Mouse (Mus musculus): ENCODE results near the gene Ap4s1. TPM values are rescaled to one million over a fixed set of nuclear protein-coding genes. Genes with fewer than 3 reads are reported as not detected.

Ap4s1 gene
- polyA plus RNA-seq, 2 experiments from 2014 or later, result 15.8 to 16.7 TPM

GRCm38 (mm10) chr12:51704572-51704971 lies 13.7 kb downstream of the Ap4s1 start:
- ATAC-seq, result no peak

DNA sequence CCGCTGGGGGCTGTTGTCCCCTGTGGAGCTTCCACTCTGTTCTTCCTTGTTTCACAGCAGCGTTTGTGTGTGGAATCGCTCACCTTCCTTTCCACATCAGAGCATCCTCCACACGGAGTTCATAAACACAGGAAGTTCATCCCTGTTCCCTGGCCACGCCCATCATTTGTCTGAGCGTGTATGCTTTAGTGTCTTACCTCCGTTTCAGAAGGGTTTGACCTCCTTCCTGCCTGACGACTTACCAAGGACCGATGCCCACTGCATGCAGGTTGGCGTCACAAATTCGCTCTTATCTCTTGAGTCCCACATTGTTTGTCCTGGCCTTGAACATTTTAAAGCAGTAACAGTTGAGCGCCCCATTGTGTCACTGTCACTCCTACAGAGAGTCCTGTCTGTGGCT lies 14.9 kb downstream of the Ap4s1 start:
- ATAC-seq, result no peak

GRCm38 (mm10) chr12:51706673-51707235 lies 15.9 kb downstream of the Ap4s1 start:
- no peak for ATAC-seq

GRCm38 (mm10) chr12:51708941-51709686 lies 18.3 kb downstream of the Ap4s1 start:
- no peak for ATAC-seq

GRCm38 (mm10) chr12:51709741-51710140 lies 18.9 kb downstream of the Ap4s1 start:
- ATAC-seq, result no peak

- ATAC-seq, result no peak
Measured at GRCm38 (mm10) chr12:51710154-51710553, 19.3 kb downstream of the Ap4s1 start.

- ATAC-seq, result no peak
Measured at GRCm38 (mm10) chr12:51712685-51713084, 21.9 kb downstream of the Ap4s1 start.

GRCm38 (mm10) chr12:51718617-51719016 lies 27.8 kb downstream of the Ap4s1 start:
- no peak for ATAC-seq

DNA sequence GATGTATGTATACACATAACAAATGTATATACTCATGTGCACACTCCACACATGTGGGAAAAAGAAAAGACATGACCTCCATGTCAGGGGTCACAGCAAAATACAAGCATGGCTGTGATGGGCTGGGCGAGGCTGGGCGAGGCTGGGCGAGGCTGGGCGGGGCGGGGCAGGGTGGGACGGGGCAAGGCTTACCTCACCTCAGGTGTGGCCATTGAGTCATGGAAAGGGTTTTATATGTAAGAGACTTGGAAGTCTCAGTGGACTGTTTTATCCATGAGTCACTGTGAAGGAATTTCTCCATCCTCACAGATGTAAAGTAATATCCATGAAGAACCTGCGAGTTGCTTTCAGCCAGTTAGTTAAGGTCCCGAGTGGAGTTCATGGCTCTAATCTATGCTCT lies 31.0 kb downstream of the Ap4s1 start:
- ATAC-seq, result no peak

- no peak for ATAC-seq
Measured at GRCm38 (mm10) chr12:51729058-51729457, 38.2 kb downstream of the Ap4s1 start.

GRCm38 (mm10) chr12:51729827-51730226 lies 39.0 kb downstream of the Ap4s1 start:
- ATAC-seq, result no peak

- ATAC-seq, result no peak
Measured at GRCm38 (mm10) chr12:51734605-51735211, 43.9 kb downstream of the Ap4s1 start.

DNA sequence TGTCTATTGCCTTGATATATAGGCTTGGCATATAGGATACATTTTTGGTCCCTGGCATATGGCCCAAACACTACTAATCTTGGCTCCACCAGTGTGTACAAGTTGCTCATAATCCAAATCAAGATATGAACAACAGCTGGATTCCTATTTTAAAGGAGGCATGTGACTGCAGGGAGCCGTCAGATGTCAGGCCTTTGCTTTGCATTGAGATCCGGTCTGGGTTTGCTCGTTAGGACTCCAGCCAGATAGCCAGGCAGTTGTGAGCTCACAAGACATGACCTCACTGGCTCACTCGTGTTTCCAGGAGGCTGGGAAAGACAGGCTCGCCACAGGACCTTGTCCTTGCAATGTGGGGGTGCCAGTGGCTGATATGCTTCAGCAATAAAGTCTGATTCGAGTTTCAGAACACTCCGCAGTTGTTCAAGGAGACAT lies 45.0 kb downstream of the Ap4s1 start:
- ATAC-seq, result no peak

GRCm38 (mm10) chr12:51736381-51736780 lies 45.5 kb downstream of the Ap4s1 start:
- no peak for ATAC-seq

GRCm38 (mm10) chr12:51736807-51737206 lies 46.0 kb downstream of the Ap4s1 start:
- ATAC-seq, result no peak

DNA sequence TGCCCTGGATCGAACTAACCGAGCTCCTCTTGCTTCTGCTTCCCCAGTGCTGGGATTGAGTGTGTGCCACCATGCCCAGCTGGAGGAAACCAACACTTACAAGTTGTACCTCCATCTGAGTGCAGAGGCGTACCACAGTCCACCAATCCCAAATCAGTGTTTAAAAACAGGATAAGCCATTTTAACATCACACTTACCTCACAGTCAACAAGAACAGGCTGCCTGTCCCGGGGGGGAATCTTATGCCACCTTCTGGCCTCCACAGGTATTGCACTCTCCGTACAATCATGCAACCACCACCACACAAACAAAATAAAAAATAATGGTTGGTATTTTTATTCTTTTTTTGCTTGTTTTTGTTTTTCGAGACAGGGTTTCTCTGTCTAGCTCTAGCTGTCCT lies 50.9 kb downstream of the Ap4s1 start:
- peak; percentile 46 for ATAC-seq

DNA sequence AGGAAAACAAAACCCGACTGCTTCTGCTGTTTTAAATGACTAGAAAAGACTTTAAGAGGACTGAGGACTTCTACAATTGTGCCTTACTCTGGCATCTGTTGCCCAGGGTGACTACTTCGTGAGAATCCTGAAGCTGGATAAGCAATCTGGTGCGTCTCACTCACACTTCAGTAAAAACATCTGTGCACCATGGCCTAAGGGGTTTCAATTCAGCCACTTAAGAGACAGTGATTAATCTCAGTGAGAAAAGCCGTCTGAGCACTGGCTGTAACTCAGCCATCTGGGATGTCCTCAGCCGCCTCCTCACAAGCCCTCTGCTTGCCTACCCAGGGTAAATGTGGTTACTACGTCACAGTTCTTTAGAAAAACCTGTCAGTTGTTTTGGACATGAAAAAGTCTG lies 54.1 kb downstream of the Ap4s1 start:
- ATAC-seq, result no peak

DNA sequence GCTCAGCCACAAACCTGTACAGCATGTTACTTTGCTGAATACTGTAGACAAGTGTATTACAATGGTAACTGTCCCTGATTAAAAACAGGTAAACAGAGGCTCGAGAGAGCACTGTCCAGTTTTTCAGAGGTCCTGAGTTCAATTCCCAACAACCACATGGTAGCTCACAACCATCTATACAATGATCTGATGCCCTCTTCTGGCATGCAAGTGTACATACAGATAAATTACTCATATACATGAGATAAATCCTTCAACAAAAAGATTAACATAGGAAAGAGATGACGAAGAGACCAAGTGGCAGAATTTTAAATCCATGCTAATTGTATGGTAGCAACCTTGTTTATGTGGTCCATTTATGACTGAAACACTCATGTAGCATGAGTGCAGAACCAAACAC lies 56.5 kb downstream of the Ap4s1 start:
- no peak for ATAC-seq

DNA sequence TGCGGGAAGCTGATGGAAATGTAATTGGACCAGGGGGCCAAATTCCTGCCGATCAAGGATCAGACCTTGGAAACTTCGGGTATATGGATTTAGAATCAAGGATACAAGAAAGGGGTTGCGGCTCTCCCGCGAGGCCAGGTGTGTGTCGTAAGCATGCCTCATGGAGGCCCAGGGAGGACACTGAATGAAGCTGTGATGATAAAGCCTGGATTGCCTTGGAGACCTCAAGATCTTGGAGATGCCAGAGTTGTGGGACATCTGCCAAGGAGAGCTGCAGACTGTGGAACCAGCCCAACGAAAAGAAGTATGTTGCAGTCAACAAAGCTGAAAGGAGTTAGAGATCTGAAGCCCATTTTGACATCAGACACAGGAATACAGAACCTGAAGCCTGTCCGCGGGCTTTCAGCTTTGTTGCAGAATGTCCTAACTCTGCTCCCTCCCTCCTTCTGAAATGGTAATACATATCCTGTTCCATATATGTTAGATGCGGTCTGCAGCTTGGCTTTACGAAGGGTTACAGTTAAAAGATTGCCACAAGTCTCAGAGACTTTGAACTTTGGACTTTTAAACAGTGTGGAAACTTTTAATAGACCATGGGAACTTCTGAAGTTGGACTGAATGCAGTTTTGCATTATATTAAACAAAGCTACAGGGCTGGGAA lies 65.2 kb downstream of the Ap4s1 start:
- ATAC-seq, result no peak

DNA sequence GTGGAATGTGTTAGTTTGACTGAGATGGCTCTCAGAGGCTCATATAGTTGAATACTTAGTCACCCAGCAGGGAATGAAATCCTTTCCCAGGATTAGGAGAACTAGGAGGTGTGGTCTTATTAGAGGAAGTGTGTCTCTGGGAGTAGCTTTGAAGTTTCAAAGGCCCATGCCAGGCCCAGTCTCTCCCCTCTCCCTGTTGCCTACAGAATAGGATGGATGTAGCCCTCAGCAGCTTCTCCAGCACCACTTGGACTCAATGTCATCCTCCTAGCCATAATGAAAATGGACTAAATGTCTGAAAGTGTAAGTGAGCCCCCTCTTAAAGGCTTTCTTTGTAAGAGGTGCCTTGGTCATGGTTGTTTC lies 65.7 kb downstream of the Ap4s1 start:
- ATAC-seq, result no peak

DNA sequence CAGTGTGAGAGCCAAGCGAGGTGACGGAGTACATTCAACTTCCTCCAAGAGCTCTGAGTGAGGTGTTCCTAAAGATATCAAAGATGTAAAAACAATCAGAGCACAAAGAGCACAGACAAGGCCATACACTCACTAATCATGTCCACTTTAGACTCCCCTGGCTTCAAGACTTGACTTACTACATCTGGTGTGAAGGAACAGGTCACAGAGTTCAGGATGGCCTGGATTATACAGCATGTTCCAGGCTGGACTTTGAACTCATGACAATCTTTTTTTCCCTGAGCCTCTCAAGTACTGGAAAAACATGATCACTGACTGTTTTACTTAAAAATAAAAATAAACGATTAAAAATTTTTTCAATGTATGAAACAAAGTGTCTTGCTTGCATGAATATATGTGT lies 68.5 kb downstream of the Ap4s1 start:
- ATAC-seq, result no peak

DNA sequence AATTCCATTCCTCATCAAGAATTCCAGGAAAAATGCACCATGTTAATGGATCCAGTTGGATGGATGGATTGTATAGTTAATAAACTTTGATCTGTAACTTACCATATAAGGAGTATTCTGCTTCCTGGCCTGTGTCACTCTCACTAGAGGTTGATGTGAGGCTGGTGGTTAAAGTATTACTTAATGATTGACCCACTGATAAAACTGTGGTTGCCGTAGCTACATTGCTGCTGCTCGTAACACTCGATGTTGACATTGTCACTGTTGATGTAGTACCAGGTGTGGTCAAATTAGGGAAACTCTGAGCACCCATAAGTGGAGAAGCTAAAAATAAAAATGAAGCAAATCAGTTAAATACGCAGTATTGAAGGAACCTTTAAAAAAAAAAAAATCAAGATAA lies 76.6 kb downstream of the Ap4s1 start:
- peak; percentile 36 for ATAC-seq

- no peak for ATAC-seq
Measured at GRCm38 (mm10) chr12:51768702-51769101, 77.9 kb downstream of the Ap4s1 start.

DNA sequence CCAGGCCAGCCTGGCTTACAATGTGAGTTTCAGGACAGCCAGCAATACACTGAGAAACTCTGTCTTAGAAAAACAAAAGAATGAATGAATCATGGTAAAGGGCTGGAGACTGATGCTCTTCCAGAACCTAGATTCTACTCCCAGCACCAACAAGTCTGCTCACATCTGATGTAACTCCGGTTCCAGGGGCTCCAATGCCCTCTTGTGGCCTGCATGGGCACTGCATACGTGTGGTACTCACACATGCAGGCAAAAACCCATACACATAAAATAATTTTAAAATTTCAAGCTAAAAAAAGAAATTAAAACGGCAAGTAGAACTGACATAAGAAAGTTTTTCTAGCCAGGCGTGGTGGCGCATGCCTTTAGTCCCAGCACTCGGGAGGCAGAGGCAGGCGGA lies 94.0 kb downstream of the Ap4s1 start:
- peak; percentile 59 for ATAC-seq

Data from activated CD4-positive, CD25-positive, alpha-beta regulatory T cell, adult 4 months (primary cell).